Comparison of ENCODE assay signal across 19 mouse cellular contexts in genomic region chr7:141381068-141381835, GRCm38 (mm10). TPM values are rescaled to one million over a fixed set of nuclear protein-coding genes. Genes with fewer than 3 reads are reported as not detected.
DNase-seq lines count a peak whose midpoint lies in the region; ATAC-seq and TF ChIP-seq lines count a peak whose summit lies in the region.
"Had no signal": no experiment of that assay in that cellular context is flagged by ENCODE, and none has a peak within 500 bp of the region (broad histone marks: within the 10 kb centered on the region; RNA-seq: fewer than 3 reads in every experiment).

No protein-coding gene starts in this region.

- peaks cover 13% of the 10 kb centered on the region; the same call in 1 of the 2 replicates for H3K27me3 ChIP-seq in hindbrain, embryonic 12.5 days

- H3K27ac ChIP-seq in cortical plate, adult 2 months (ENCODE audit: insufficient read depth, low read length), result peak overlapping the region; percentile 65; the same call in 1 of the 2 replicates
- no peak overlapping the region for H3K27ac ChIP-seq in hindbrain, embryonic 12.5 days
- H3K27ac ChIP-seq: gastrocnemius, adult 2 months; heart, embryonic 10.5 days; hindbrain, postnatal 0 days; macrophage; stomach, postnatal 0 days had no signal

- peak; percentile 30 for ATAC-seq in megakaryocyte progenitor cell, adult 5-6 weeks (replicated peaks; ENCODE audit: poor library complexity)
- no peak for ATAC-seq in hindbrain, embryonic 12.5 days (ENCODE audit: low FRiP score)
- ATAC-seq: forebrain, postnatal 0 days; hindbrain, postnatal 0 days had no signal

- no peak for TF ChIP-seq POLR2A in cortical plate, adult 2 months (IDR thresholded peaks at IDR 0.05; ENCODE audit: extremely low read depth, insufficient read depth, low read length)

- H3K9me3 ChIP-seq in hindbrain, embryonic 12.5 days (replicated peaks), result no peaks in the 10 kb centered on the region
- H3K9me3 ChIP-seq: heart, embryonic 10.5 days had no signal

- peak; percentile 56 for DNase-seq in layer of hippocampus, adult 9-11 months
- DNase-seq in layer of hippocampus, postnatal 25 days (ENCODE audit: extremely low spot score in 1 of 2, low spot score in 1 of 2), result no peak
- DNase-seq in Muller cell, postnatal 12 days (ENCODE audit: inconsistent ontology term), result peak; percentile 16
- no peak for DNase-seq in kidney, adult 11 months
- DNase-seq: cerebellum, adult 9-11 months; forebrain, postnatal 0 days; gastrocnemius, adult 2 months; kidney, adult 9 months; left cerebral cortex, postnatal 4 days; lung, adult 18-20 months; midbrain, embryonic 14.5 days; thymus, postnatal 36 days had no signal

- no peak overlapping the region for H3K4me2 ChIP-seq in hindbrain, embryonic 12.5 days (replicated peaks)

- H3K4me3 ChIP-seq in cortical plate, adult 2 months (ENCODE audit: insufficient read depth, low read length), result no peak overlapping the region
- H3K4me3 ChIP-seq in hindbrain, embryonic 12.5 days, result no peak overlapping the region
- H3K4me3 ChIP-seq: gastrocnemius, adult 2 months; heart, embryonic 10.5 days had no signal

- 77% methylated on average over 4 of the region's 4 CpGs for WGBS in hindbrain, embryonic 12.5 days

- no peaks in the 10 kb centered on the region; the same call in 1 of the 2 replicates for H3K4me1 ChIP-seq in cortical plate, adult 2 months (ENCODE audit: control insufficient read depth, insufficient read depth, low read length)
- no peaks in the 10 kb centered on the region for H3K4me1 ChIP-seq in hindbrain, embryonic 12.5 days

- no peak overlapping the region for H3K9ac ChIP-seq in hindbrain, embryonic 12.5 days
- H3K9ac ChIP-seq: forebrain, postnatal 0 days had no signal

- no peaks in the 10 kb centered on the region for H3K36me3 ChIP-seq in hindbrain, embryonic 12.5 days
- H3K36me3 ChIP-seq: heart, embryonic 10.5 days had no signal

- no peak for TF ChIP-seq CTCF in cortical plate, adult 2 months (IDR thresholded peaks at IDR 0.05; ENCODE audit: extremely low read depth, insufficient read depth, low read length)

RNA-seq across cellular contexts. Expression of gene Taldo1, which starts 10.7 kb away (rescaled TPM):
- 100 to 1,000 TPM; 125 to 154 TPM for total RNA-seq in layer of hippocampus, postnatal 25 days (2021)
- 182 and 193 TPM in 2 replicates for polyA plus RNA-seq in cortical plate, adult 2 months (2012; rRNA removed)
- total RNA-seq in megakaryocyte progenitor cell, adult 5-6 weeks (2015), result 103 and 117 TPM in 2 replicates
- total RNA-seq in megakaryocyte progenitor cell, adult 5-6 weeks (2017), result 508 and 513 TPM in 2 replicates
- polyA plus RNA-seq in hindbrain, embryonic 12.5 days (2016; fragmentation: Nextera tagmentation; extraction: Ambion mirVana), result 352 and 355 TPM in 2 replicates

RNA-seq across cellular contexts. Expression of gene Gatd1, which starts 32.7 kb away (rescaled TPM):
- total RNA-seq in layer of hippocampus, postnatal 25 days (2021), result 10 to 100 TPM; 42.4 to 49.2 TPM
- 57.0 and 58.9 TPM in 2 replicates for polyA plus RNA-seq in cortical plate, adult 2 months (2012; rRNA removed)
- 21.9 and 25.9 TPM in 2 replicates for total RNA-seq in megakaryocyte progenitor cell, adult 5-6 weeks (2015)
- total RNA-seq in megakaryocyte progenitor cell, adult 5-6 weeks (2017), result 13.5 and 16.3 TPM in 2 replicates
- 52.2 and 54.1 TPM in 2 replicates for polyA plus RNA-seq in hindbrain, embryonic 12.5 days (2016; fragmentation: Nextera tagmentation; extraction: Ambion mirVana)

RNA-seq across cellular contexts. Expression of gene Eps8l2, which starts 42.6 kb away (rescaled TPM):
- 1 to 10 TPM; 4.7 to 6.2 TPM for total RNA-seq in layer of hippocampus, postnatal 25 days (2021)
- polyA plus RNA-seq in cortical plate, adult 2 months (2012; rRNA removed), result 6.7 and 6.8 TPM in 2 replicates
- total RNA-seq in megakaryocyte progenitor cell, adult 5-6 weeks (2015), result 0.67 TPM in 1 of 2 replicates, not detected in the other
- total RNA-seq in megakaryocyte progenitor cell, adult 5-6 weeks (2017), result not detected in 2 replicates
- polyA plus RNA-seq in hindbrain, embryonic 12.5 days (2016; fragmentation: Nextera tagmentation; extraction: Ambion mirVana), result 2.6 and 2.7 TPM in 2 replicates
- polyA plus RNA-seq: macrophage had no signal

RNA-seq across cellular contexts. Expression of gene Cend1, which starts 48.0 kb away (rescaled TPM):
- 100 to 1,000 TPM; 286 to 299 TPM for total RNA-seq in layer of hippocampus, postnatal 25 days (2021)
- polyA plus RNA-seq in cortical plate, adult 2 months (2012; rRNA removed), result 228 and 231 TPM in 2 replicates
- not detected in 2 replicates for total RNA-seq in megakaryocyte progenitor cell, adult 5-6 weeks (2015)
- total RNA-seq in megakaryocyte progenitor cell, adult 5-6 weeks (2017), result not detected in 2 replicates
- 27.9 and 30.9 TPM in 2 replicates for polyA plus RNA-seq in hindbrain, embryonic 12.5 days (2016; fragmentation: Nextera tagmentation; extraction: Ambion mirVana)
- polyA plus RNA-seq: macrophage had no signal

RNA-seq across cellular contexts. Expression of gene Tmem80, which starts 53.7 kb away (rescaled TPM):
- 10 to 100 TPM; 28.8 to 39.3 TPM for total RNA-seq in layer of hippocampus, postnatal 25 days (2021)
- 56.7 and 59.2 TPM in 2 replicates for polyA plus RNA-seq in cortical plate, adult 2 months (2012; rRNA removed)
- 11.1 and 11.7 TPM in 2 replicates for total RNA-seq in megakaryocyte progenitor cell, adult 5-6 weeks (2015)
- 9.1 and 9.2 TPM in 2 replicates for total RNA-seq in megakaryocyte progenitor cell, adult 5-6 weeks (2017)
- 60.5 and 66.9 TPM in 2 replicates for polyA plus RNA-seq in hindbrain, embryonic 12.5 days (2016; fragmentation: Nextera tagmentation; extraction: Ambion mirVana)

Comparison
In these comparisons a context has a peak if more than half of its experiments do, and no peak if none do; other contexts are left out.
1. DNase-seq: peak in layer of hippocampus, adult 9-11 months (single experiment) and Muller cell, postnatal 12 days (single experiment); none in layer of hippocampus, postnatal 25 days (0 of 2) and kidney, adult 11 months (single experiment).